Mouse (Mus musculus) cerebellum, postnatal 14 days (tissue): ENCODE data around the gene Lmtk2.

Experiments used
- DNase-seq, 2 experiments: peaks; one replicate each; pipeline ENCODE4 v3.0.0; 2021; ENCODE audit warnings: mixed read lengths in 2 of 2

Gene Lmtk2

DNA sequence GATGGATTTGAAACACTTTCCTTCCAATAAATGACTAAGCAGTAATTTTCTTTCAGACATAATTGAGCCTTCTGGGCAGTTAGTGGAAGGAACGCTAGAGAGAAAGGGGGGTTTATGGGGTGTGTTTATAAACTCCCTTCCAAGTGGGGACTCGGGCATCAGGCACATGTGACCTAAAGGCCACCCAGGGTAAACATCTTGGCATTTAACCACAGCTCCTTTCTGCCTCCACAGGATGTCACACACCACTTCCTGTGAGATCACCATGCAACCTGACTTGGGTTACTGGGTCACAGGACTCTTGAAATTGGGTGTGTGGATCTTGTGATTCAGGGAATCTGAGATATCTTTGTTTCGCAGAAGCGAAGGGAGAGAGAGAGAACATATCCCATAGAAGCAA is 121.1 kb downstream of the Lmtk2 start:
- no peak for DNase-seq

DNA sequence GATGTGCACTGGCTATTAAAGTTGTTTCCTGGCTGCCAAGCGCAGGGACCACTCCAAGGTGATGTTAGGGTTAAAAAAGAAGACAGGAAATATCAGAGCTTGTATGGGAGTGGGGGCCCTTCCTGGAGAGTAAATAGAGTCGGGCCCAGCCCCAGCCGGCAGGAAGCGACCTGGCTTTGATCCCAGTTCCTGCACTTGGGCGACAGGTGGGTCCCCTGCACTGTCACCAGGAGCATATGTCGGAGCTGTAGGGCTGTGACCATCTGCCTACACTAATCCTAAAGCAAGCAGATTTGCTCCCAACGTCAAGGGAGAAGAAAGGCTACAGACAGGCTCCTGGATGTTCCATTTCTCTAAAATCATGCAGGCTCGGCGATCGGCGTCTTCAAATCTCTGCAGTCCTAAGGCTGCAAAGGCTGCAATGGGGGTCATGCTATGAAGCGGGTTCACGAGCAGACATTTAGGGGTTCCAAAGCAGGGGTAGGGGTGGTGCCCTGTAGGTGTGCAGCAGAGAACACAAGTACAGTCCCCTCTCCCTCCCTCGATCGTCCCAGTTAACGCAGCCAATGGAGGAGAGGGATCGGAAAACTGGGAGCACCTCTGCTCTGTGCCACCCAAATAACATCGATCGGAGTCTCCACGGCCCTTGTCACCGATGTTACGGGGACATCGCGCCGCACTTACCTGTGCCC is 122.7 kb downstream of the Lmtk2 start:
- DNase-seq, result peak; percentile 90 to 91

DNA sequence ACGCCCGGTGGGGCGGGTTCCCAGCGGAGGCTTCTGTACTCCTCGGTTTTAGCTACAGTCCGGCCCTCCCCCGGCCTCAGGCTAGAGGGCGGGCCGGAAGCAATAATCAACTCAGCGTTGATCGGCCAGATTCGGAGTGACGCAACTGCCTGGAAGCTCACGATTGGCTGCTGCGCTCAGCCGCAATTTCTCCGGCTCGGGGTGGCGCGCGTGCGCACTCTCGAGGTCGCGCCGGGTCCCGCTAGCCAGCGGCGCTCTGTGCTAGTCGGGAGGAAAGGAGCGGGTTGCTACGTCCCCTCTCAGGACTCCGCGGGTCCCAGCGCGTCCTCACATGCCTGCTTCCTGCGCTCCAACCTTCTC is 123.2 kb downstream of the Lmtk2 start, which contains the start of gene Tecpr1:
Tecpr1 (minus strand) TSS at position 113 of the 360 bp plus-strand sequence.
- DNase-seq, result peak; percentile 96 to 98

DNA sequence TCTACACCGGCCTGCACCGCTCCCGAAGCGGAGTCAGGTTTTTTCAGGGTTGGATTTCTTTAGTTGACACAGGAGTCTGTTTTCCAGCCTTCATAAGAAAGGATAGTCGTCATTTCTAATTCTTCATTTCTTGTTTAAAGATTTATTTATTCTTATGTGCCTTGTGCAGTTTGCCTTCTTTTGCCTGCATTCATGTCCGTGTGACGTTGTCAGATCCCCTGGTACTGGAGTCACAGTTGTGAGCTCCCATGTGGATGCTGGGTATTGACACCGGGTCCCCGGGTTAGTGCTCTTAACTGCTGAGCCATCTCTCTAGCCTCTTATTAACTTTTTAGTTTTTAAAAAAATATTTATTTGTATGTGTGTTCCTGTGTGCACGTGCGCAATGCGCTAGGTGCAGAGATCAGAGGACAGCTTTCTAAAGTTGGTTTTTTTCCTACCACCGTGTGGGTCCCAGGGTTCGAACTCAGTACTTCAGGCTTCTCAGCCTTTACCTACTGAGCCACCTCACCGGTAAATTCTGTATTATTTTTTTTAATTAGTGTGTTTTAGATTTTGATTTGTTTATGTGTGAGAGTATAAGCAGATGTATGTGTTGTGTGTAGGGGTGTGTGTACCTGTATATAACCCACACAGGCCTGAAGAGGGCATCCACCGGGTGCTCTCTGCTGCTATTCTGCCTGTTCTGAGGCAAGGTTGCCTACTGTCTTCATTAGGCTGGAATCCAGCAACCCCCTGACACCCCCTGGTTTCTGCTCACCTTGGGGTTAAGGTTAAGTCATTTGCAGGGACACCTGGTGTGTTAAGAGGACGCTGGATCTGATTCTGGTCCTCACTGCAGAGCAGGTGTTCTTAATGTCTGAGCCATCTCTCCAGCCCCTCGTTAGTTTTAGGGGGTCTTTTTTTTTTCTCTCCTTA is 123.9 kb downstream of the Lmtk2 start:
- no peak for DNase-seq

DNA sequence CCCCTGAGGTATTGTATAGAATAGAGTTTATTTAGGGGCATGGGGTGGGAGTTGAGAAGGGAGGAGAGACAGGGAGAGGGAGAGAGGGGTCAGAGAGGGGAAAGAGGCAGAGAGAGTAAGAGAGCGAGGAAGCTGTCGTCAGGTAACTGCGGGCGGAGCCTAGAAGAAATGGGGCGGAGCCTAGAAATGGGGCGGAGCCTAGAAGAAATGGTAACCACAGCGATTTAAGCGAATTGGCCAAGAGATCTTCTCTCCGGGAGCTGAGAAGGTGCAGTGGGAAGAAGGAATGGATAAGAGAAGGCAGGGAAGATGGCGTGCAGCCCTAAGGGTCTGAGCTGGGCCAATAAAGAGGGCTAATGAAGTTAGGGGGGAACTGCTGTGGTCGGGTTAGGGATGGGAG is 126.0 kb downstream of the Lmtk2 start:
- DNase-seq, result no peak

DNA sequence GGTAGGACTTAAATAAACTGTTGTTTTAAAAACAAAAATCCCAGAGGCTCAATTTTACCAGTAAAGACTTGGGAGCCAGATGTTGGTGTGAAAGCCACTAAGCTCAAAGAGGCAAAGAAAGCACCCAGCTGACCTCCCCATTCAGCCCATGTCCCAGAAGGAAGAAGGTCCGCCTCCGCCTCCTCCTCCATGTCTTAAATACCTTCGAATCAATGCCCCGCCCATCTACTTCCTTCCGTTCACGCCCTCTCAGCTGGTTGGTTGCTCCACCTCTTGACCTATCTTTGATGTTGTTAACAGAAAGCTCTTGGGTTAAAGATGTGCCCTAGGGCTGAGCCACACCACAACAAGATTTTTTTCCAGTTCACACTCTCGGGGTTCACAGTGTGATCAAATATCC is 130.0 kb downstream of the Lmtk2 start:
- no peak for DNase-seq

DNA sequence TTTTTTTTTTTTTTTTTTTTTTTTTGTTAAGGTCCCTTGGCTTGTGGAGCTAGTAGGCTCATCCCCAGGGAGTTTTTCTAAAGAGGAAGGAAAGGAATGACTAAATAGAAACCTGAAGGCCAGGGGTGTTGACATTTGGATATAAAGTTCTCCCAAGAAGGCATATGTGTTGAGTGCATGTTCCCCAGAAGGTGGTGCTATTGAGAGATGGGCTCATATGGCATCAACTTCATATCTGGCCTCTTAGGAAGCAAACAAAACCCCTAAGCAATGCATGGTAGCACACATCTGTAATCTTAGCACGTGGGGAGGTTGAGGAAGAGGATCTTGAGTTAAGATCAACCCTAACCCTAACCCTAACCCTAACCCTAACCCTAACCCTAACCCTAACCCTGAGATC is 131.2 kb downstream of the Lmtk2 start:
- DNase-seq, result no peak

DNA sequence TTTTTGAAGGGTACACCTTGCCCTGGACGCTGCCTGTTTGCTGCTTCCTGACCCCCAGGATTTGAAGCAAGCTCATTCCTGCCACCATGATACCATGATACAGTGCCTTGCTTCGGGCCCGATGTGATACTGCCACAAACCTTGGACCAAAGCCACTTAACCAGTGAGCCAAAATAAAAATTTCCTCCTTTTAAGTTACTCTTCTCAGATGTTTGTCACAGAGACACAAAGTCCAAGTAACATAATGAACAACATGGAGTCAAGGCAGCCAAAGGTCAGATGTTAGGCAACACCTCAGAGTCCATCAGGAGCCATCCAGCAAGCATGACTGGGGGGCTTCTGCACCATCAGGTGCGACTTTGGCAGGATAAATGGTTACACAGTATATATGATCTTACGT is 132.3 kb downstream of the Lmtk2 start:
- no peak for DNase-seq

DNA sequence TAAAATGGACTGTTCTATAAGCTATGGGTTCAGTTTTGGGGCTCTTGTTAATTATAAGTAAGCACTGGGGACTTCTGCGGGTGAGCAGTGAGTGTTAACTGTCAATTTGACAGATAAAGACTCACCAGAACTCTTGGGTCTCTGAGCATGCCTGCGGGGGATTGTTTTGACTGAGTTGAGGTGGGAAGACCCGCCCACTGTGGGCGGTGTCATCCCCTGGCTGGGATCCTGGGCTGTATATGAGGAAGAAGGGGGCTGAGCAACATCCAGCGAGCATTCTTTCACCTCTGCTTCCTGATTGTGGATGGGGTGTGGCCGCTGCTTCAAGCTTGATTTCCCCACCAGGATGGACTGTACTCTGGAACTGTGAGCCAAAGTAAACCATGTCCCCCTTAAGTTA is 134.0 kb downstream of the Lmtk2 start:
- DNase-seq, result no peak

DNA sequence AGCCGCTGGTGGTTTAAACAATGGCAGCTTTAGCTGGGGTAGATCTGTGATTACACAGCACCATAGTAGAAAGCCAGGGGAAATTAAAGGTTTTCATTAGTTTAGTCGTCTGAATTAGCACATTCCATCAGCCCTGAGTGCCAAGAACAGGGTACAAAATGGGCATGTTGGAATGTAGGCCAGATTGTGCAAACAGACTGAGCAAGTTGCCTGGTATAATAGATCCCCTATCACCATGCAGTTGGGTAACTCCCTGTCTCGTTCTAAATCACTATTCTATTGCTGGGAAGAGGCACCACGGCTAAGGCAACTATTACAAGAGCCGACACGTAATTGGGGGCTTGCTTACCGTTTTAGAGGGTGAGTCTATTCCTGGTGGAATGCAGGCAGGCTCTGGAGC is 134.5 kb downstream of the Lmtk2 start:
- no peak for DNase-seq
